Mouse (Mus musculus): ENCODE results near the gene Podxl.

The Podxl gene

DNA sequence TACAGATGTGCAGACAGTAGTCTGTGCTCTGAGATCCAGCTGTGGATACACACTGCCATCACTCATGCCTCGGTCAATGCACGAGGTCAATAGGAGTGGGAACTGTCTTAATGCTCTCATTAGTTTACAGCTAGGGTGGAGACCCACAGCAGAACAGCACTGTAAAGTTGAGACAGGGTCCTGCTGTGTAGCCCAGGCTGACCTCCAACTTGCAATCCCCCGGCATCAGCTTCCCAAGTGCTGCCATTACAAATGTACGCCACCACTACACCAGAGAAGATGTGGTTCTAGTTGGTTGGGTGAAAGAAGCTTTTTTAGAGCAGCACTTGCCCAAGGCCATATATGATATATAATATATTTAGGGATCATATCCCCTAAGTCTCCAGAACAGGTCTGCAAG is 40.1 kb downstream of the Podxl start:
- no peak for DNase-seq (ENCODE audit: low spot score)

DNA sequence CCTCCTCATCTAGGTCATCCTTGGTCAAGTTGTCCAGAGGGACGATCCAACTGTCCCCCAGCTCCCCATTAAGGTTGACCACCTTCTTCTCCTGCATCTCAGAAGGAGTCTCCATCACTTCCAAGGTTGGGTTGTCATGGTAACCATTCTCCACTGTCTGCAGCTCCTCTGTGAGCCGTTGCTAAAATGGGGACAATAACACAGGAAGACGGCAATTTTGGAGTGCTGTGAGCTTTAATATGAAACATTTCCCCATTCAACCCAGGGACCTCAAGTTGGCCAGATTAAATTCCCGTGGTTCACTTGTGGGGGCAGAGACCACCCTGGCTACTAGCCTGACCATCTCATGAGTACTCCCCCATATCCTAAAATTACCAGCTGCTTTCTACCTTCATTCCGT is 40.7 kb downstream of the Podxl start:
- no peak for DNase-seq (ENCODE audit: low spot score)

DNA sequence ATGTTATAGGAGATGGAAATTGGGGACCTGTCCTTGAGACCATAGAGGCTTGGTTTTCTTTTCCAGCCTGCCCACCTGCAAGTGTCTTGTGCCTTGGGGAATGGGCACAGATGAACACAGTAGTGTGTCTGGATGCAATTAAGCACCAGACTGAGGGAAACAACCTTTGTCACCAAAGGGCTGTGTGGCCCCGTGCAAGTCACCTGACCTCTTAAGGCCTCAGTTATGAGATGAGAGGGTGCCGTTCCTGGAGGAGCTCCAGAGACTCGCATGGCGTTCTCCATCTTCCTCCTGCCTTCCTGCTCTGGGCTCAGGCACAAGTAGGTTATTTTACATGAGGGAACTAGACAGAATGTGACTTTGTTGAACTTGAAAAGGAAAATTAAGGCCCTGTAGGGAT is 41.3 kb downstream of the Podxl start:
- no peak for DNase-seq (ENCODE audit: low spot score)

DNA sequence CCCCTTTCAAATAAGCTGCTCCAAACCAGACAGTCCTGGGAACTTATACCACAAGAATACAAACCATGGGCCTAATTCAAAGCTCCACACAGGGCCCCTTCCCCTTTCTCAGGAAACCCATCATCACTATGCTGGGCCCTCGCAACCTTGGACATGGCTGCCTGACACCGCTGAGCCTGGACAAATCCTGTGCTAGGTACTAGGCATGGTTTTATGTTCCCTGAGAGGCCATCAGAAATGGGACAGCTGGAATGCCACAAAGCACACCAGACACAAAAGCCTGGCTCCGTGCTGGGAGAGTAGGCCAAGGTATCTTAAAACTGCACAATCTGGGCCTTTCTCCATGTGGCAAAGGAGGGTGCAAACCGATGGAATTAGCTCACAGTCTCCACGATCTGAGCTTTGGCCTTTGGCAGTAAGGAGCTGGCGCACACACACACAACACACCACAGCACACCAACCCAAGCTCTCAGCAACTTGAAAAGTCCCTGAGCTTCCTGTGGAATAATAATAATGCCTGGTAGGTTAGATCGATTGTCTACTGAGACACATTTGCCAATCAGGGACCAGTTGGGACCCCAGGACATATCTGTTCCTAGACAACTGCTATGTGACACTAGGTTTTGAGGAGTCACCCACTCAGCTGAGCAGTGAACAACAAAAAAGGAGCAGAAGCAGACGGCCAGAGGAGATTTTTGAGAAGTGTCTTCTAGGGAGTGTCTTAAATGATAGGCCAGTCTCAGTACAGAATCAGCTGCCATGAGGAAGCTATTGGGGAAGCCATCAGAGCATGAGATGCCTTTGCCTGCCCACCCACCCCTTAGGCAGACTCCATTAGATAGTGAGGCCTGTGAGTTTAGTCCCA is 42.1 kb downstream of the Podxl start:
- DNase-seq (ENCODE audit: low spot score) = no peak

DNA sequence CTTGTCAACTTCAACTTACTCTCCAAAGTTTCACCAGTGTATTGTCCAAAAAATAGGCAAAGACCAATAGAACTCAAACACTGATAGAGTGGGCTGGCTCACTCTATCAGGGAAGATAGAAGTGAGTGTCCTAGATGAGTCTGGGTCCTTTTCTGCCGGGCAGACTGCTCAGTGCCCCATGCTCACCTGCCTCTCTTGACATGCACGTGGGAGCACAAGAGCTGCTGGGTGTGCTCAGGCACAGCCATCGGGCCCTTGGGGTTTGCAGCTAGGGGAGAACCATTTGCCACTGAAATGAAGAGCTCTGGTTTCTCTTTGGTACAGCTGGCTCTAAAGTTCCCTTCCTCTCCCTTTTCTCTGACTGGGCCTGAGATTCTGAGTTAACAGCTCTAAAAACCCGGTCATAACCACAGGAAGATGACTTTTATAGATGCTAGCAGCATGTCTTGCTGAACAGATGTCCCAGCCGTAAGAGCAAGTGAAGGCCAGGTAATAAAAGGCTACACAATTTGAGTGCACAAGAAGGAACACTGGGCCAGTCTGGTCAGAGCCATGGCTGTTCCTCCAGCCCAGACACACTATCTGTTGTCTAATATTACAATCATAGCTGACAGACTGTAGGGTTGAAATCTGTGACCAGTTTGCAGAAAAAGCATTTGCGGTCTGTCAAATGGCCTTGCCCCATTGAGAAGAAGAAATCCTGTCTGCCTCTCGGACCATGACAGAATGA is 43.1 kb downstream of the Podxl start:
- no peak for DNase-seq (ENCODE audit: low spot score)

DNA sequence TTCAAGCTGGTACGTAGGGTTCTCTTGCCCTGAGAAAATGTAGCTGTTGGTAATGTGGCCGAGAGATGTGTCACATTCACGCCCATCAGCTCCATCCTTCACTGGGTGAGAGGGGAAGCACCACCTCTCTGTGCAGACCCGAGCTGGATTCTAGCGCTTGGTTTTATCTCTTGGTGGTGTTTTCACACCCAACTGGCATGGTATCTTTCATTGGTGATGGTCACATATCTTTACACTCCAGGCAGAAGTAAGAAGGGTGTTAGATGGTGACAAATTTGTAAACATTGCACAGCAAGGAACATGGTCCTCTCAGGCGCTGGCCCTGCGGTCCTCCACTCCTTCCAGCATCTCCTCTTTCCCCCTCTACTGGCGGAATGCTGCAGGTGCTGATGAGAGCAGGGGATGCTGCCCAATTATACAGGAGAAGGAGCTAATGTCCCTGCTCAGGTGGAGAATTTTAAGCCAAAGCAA is 44.7 kb downstream of the Podxl start:
- no peak for DNase-seq (ENCODE audit: low spot score)

DNA sequence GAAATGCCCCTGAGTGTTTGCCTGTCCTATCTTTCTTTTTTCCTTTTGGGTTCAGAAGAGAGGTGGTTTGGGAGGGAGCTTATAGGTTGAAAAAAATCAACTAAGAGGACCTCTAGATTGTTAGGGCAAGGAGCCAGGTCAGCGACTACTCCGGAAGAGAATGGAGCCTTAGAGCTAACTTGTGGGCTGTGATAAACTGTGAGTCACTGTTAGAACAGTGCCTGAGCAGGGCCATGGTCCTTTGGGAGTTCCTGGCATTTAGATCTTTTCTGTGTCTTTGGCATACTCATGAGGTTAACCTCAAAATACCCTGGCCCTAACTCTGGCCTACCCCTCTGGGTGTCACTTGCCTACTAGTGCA is 45.5 kb downstream of the Podxl start:
- no peak for DNase-seq (ENCODE audit: low spot score)

DNA sequence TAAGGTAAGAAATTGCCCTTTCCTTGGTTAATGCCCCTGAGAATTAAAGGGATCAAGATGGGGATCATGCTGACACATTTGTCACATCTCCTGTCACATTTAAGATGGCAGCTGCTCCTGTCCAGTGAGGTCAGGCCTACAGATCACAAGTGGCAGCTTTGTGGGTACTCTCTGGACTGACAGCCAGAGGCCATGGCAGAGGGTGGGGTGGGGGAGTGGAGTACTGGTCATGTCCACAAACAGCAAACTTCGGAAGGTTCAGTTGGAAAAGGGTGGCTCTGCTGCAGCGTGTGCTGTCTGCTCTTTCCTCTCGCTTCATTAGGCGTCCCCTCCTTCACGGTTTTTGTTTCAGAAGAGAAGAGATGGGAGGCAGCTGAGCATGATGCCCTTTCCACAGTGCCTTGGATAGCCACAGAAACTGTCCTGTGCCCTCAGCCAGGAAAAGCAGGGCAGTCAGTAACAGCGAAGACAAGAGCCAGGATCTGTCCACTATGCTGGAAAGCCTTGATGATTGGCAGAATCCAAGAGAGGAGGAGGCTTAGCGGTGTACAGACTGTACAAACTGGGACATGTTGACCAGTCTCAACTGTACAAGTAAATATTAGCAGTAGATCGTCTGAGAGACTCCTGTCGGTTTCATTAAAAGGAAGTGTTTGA is 46.0 kb downstream of the Podxl start:
- DNase-seq (ENCODE audit: low spot score) = no peak

DNA sequence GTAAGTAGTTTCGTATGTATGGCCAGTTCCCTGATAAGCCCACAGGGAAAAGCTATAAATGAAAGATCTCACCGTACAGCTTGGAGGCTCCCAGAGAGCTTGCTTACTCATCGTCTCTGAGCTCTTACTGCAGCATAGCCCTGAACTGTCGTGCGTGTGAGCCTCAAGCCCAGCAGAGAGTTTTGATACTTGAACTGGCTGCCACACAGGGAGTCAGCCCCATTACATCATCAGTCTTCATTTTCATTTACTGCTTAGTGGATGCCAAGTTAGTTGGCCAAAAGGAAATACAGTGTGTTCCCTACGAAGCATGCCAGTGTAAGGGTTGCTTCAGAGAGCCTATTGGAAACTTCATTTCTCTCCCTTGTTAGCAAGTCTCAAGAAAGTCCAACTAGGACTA is 50.1 kb downstream of the Podxl start:
- DNase-seq (ENCODE audit: low spot score) = no peak

DNA sequence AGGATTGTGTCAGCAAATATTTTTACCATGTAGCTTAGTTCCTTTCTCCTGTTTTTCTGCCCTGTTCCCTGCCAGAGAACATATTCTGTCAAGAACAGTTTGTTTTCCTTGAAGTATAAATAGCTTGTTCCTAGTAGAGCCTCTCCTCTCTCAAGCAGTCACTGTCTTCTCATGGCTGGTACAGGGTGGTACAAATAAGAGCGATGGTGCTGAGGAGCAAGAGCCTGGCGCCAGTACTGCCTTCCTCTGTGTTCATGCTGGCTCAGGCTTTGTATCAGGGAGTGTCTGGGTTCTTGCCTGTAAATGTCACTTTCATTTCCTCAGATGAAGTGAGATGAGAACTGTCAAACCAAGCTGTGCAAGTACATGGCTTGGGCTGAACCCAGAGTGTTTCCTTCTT is 61.2 kb downstream of the Podxl start:
- DNase-seq (ENCODE audit: low spot score) = no peak

DNA sequence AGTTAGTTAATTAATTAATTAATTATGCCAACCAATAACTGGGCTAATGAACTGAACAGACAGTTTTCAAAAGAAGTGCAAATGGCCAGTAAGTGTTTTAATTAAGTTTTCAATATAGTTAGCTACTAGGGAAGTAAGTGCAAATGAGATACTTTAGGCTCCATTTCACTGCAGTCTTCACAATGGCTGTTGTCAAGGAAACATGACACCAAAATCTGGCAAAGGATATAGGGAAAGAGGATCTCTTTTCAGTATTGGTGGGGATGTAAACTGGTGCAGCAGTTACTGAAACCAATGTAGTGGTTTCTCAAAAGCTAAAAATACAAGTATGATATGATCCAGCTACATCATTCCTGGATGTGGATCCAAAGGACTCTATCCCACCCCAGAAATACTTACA is 63.1 kb downstream of the Podxl start:
- no peak for DNase-seq (ENCODE audit: low spot score)

DNA sequence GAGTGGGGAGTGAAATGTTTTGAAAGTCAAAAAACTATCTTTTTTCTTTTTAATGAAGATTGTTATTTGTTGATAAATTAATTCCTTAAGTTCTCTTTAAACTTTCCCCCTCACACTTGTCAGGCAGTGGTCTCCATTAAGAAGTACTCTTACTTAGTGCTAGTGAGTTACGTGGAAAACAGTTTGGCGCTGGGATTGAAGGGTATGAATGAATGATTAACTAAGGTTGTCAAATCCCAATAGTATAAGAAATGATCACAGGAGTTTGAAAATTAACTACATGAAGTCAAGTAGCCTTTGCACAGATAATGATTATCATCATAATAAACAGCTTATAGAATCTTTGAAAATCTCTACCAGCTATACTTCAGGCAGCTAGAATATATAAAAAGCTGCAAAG is 63.5 kb downstream of the Podxl start:
- no peak for DNase-seq (ENCODE audit: low spot score)

DNA sequence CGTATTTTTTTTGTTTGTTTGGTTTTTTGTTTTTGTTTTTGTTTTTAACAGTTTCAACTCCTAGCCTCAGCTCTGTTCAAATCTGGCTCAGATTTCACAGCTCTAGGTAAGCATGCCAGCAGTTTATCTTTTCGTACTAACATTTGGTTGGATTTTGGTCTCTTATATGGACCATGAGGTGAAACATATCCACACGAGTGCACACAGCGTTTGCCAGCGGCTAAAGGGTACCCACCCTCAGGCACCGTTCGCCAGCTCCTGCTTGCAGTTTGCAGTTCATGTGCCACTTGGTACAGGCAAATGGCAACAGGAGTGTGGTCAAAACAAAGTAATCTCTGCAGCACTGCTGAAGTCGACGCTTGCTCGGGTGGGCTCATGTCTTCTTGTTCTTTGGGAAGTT is 63.9 kb downstream of the Podxl start:
- DNase-seq (ENCODE audit: low spot score) = no peak

DNA sequence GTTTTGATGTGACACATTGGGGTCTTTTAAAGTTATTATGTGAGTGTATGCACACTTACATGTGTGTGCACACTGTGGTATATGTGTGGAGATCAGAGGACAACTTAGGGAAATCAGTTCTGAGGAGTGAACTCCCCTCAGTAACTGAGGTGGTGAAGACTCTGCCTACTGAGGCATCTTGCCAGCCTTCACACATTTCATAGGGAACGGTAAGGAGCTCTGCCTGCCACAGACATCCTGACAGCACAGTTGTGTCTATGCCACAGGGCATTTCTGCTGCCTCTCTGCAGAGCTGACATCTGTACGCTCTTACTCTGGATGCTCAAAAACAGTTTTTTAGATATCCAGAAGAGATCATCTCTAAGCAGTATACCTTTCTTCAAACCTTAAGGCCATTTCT is 67.6 kb downstream of the Podxl start:
- DNase-seq (ENCODE audit: low spot score) = no peak

DNA sequence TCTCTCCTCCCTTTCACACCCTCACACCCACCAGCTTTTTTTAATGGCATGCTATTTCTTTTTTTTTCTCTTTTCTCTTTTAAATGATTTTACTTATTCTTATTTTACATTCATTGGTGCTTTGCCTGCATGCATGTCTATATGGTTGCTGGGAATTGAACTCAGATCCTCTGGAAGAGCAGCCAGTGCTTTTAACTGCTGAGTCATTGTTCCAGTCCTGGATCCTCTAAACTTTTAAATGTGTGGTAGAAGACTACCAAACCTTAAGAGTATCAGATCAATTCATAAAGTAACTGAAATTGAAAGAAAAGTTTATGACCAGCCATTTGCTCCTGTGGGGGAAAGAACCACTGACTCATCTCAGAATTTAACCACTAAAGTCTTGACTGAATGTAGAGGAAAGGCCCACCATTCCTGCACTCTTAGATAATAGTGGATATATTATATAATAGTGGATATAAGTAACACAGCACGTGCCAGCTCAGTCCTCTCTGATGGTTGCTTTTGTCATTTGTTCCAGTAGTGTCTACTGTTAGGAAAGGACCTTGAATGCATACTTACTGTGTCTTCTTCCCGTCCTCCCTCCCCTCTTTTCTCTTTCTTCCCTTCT is 68.6 kb downstream of the Podxl start:
- DNase-seq (ENCODE audit: low spot score) = no peak

DNA sequence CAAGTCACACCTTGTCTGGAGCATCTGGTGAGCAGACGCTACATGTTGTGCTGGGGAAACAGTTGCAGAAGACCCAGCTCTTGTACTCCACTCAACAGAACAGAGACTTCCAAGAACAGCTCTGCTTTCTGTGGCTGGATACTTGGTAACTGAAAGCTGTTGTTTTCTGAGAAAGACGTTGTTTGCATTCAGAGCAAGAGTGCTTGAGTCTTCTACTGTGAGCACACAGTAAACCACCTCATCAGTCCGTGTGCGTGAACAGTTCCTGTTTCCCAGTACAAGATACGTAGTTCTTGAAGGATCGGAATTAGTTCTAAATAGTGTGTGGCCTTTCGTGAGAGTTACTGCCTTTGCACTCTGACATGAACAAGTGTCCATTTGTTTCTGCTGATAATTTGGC is 73.8 kb downstream of the Podxl start:
- DNase-seq (ENCODE audit: low spot score) = no peak

DNA sequence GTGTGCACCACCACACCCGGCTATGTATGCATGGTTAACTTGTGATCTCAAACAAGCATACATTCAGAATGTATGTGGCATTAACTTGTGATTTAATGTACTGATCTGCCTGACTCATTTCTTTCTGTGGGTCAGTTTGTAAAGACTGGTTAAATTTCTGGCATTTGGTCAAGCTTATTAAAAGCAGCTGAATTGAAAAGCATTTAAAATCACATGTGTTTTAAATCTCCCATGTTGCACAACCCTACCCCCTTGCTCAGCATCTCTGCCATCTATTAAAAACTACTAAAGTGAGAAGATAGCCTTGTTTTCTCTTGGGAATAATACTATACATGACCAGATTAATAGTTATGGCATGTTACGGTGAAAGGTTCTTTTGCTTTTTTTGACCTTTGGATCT is 77.2 kb downstream of the Podxl start:
- DNase-seq (ENCODE audit: low spot score) = no peak

DNA sequence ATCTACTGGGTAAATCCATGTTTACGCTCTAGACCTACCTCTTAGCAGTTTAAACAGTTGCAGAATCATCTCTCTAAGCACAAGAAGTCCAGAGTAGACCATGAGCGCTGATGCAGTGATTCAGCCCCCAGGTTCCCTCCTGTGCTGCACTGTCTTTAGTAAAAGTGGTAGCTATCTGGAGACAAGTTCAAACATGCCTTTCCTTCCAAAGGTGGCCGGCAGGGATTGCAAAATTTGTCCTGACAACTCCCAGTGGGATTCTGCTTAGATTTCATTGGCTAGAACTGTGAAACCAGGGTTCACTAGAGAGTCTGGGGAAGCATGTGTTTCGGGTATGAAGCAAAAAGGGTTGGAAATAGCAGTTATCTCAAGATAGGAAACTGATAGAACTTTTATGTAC is 83.8 kb downstream of the Podxl start:
- no peak for DNase-seq (ENCODE audit: low spot score)

DNA sequence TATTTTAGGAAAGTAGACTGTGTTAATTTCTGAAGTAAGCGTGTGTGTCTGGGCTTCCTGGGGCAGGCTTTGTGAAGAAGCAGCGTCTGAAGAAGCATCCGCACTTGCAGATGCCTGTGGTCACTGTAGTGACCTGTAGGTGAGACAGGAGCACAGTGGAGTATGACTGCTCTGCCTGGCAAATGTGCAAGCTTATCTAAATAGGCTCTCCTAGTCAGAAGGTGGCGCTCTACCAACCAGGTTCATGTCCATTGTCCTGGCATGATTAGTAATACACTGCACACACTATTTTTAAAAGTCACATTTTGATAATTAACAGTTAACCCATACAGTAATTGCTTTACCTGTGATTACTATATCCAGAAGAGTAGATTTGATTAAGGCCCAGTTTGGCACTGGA is 85.6 kb downstream of the Podxl start:
- no peak for DNase-seq (ENCODE audit: low spot score)
